Mouse (Mus musculus): ENCODE measurements around the gene Myo9b. TPM values are rescaled to one million over a fixed set of nuclear protein-coding genes. Genes with fewer than 3 reads are reported as not detected.

Gene Myo9b
- polyA plus RNA-seq, 1 experiment from 2014 or later: 30.4 TPM

GRCm38 (mm10) chr8:71381421-71381970, 109.0 kb downstream of the Myo9b start, which contains the start of gene Nr2f6:
Gene Nr2f6, minus strand, starts transcription at chr8:71381960.
- Histone ChIP-seq H3K4me3 (peak within 1 kb of the TSS; percentile 63), H3K9me3 (replicated peaks) (no peaks in the 10 kb centered on the region), H3K4me1 (peaks cover 39% of the 10 kb centered on the region), H3K4me2 (replicated peaks) (peak within 1 kb of the TSS; percentile 96), H3K27ac (peak within 1 kb of the TSS; percentile 95), H3K9ac (peak within 1 kb of the TSS; percentile 78), H3K36me3 (0 out of 2 replicates have a peak, but pooled peaks cover 8% of the 10 kb centered on the region), H3K27me3 (no peaks in the 10 kb centered on the region)
- under 1% methylated on average over 75 of the region's 89 CpGs for WGBS
- peak; percentile 51 for ATAC-seq (ENCODE audit: low FRiP score)

- Histone ChIP-seq H3K36me3 (0 out of 2 replicates have a peak, but pooled peaks cover 8% of the 10 kb centered on the region), H3K27ac (peak overlapping the region; percentile 95), H3K27me3 (no peaks in the 10 kb centered on the region), H3K9ac (peak overlapping the region; percentile 78), H3K4me3 (peak overlapping the region; percentile 63), H3K4me1 (peaks cover 32% of the 10 kb centered on the region), H3K4me2 (replicated peaks) (peak overlapping the region; percentile 96), H3K9me3 (replicated peaks) (no peaks in the 10 kb centered on the region)
- under 1% methylated on average over 41 of the region's 80 CpGs for whole genome bisulfite sequencing
- ATAC-seq (ENCODE audit: low FRiP score): peak; percentile 87
Measured at GRCm38 (mm10) chr8:71381971-71382961, 109.8 kb downstream of the Myo9b start.

GRCm38 (mm10) chr8:71383396-71383795, 110.9 kb downstream of the Myo9b start:
- no peak for ATAC-seq (ENCODE audit: low FRiP score)
- Histone ChIP-seq H3K27ac (peak overlapping the region; percentile 95; the same call in 1 of the 2 replicates), H3K27me3 (no peaks in the 10 kb centered on the region), H3K9me3 (replicated peaks) (no peaks in the 10 kb centered on the region), H3K36me3 (no peaks in the 10 kb centered on the region), H3K4me2 (replicated peaks) (no peak overlapping the region), H3K4me1 (peaks cover 28% of the 10 kb centered on the region), H3K9ac (no peak overlapping the region), H3K4me3 (no peak overlapping the region)
- 4% methylated on average over 12 of the region's 12 CpGs for WGBS

GRCm38 (mm10) chr8:71383860-71384259, 111.3 kb downstream of the Myo9b start:
- H3K36me3 ChIP-seq: no peaks in the 10 kb centered on the region
- 50% methylated on average over 3 of the region's 3 CpGs for WGBS
- no peak overlapping the region for H3K9ac ChIP-seq
- H3K9me3 ChIP-seq (replicated peaks): no peaks in the 10 kb centered on the region
- H3K4me3 ChIP-seq: no peak overlapping the region
- no peaks in the 10 kb centered on the region for H3K27me3 ChIP-seq
- no peak overlapping the region for H3K4me2 ChIP-seq (replicated peaks)
- no peak for ATAC-seq (ENCODE audit: low FRiP score)
- no peak overlapping the region for H3K27ac ChIP-seq
- peaks cover 25% of the 10 kb centered on the region for H3K4me1 ChIP-seq

- Histone ChIP-seq H3K27ac (no peak overlapping the region), H3K9me3 (replicated peaks) (no peaks in the 10 kb centered on the region), H3K27me3 (no peaks in the 10 kb centered on the region), H3K9ac (no peak overlapping the region), H3K4me1 (peaks cover 10% of the 10 kb centered on the region), H3K4me2 (replicated peaks) (no peak overlapping the region), H3K4me3 (no peak overlapping the region), H3K36me3 (no peaks in the 10 kb centered on the region)
- no peak for ATAC-seq (ENCODE audit: low FRiP score)
- WGBS: 79% methylated on average over 12 of the region's 12 CpGs
Measured at GRCm38 (mm10) chr8:71385212-71385835, 112.8 kb downstream of the Myo9b start.

GRCm38 (mm10) chr8:71388267-71388666, 115.8 kb downstream of the Myo9b start:
- 74% methylated on average over 1 of the region's 1 CpGs for WGBS
- H3K4me3 ChIP-seq: no peak overlapping the region
- H3K9me3 ChIP-seq (replicated peaks): no peaks in the 10 kb centered on the region
- no peak overlapping the region for H3K27ac ChIP-seq
- no peaks in the 10 kb centered on the region for H3K27me3 ChIP-seq
- no peak overlapping the region for H3K9ac ChIP-seq
- no peak for ATAC-seq (ENCODE audit: low FRiP score)
- H3K4me2 ChIP-seq (replicated peaks): no peak overlapping the region
- no peaks in the 10 kb centered on the region; the same call in 1 of the 2 replicates for H3K4me1 ChIP-seq
- no peaks in the 10 kb centered on the region for H3K36me3 ChIP-seq

- Histone ChIP-seq H3K36me3 (no peaks in the 10 kb centered on the region), H3K27ac (no peak overlapping the region), H3K9me3 (replicated peaks) (no peaks in the 10 kb centered on the region), H3K4me1 (no peaks in the 10 kb centered on the region), H3K9ac (no peak overlapping the region), H3K4me2 (replicated peaks) (no peak overlapping the region), H3K4me3 (no peak overlapping the region), H3K27me3 (no peaks in the 10 kb centered on the region)
- no peak for ATAC-seq (ENCODE audit: low FRiP score)
- WGBS: 90% methylated on average over 2 of the region's 2 CpGs
Measured at GRCm38 (mm10) chr8:71391696-71392095, 119.2 kb downstream of the Myo9b start.

GRCm38 (mm10) chr8:71392391-71392790, 119.9 kb downstream of the Myo9b start:
- no peak for ATAC-seq (ENCODE audit: low FRiP score)
- peaks cover 3% of the 10 kb centered on the region for H3K4me1 ChIP-seq
- no peak overlapping the region for H3K27ac ChIP-seq

GRCm38 (mm10) chr8:71392871-71393270, 120.4 kb downstream of the Myo9b start:
- Histone ChIP-seq H3K9ac (no peak overlapping the region), H3K4me2 (replicated peaks) (no peak overlapping the region), H3K36me3 (no peaks in the 10 kb centered on the region), H3K4me3 (no peak overlapping the region), H3K27me3 (no peaks in the 10 kb centered on the region), H3K27ac (no peak overlapping the region), H3K9me3 (replicated peaks) (no peaks in the 10 kb centered on the region), H3K4me1 (peaks cover 8% of the 10 kb centered on the region)
- ATAC-seq (ENCODE audit: low FRiP score): no peak
- WGBS: 14% methylated on average over 3 of the region's 3 CpGs

More at GRCm38 (mm10) chr8:71392391-71392790, 119.9 kb downstream of the Myo9b start:
- H3K4me3 ChIP-seq: no peak overlapping the region
- 0 out of 2 replicates have a peak overlapping the region, but pooled peaks have one; percentile 8 for H3K9ac ChIP-seq
- 74% methylated on average over 5 of the region's 5 CpGs for WGBS
- H3K4me2 ChIP-seq (replicated peaks): no peak overlapping the region
- H3K9me3 ChIP-seq (replicated peaks): no peaks in the 10 kb centered on the region
- H3K36me3 ChIP-seq: no peaks in the 10 kb centered on the region
- no peaks in the 10 kb centered on the region for H3K27me3 ChIP-seq

GRCm38 (mm10) chr8:71394481-71394880, 122.0 kb downstream of the Myo9b start:
- Histone ChIP-seq H3K9me3 (replicated peaks) (no peaks in the 10 kb centered on the region), H3K27ac (no peak overlapping the region), H3K4me3 (no peak overlapping the region), H3K36me3 (peaks cover 9% of the 10 kb centered on the region), H3K9ac (no peak overlapping the region), H3K4me1 (peaks cover 8% of the 10 kb centered on the region), H3K27me3 (no peaks in the 10 kb centered on the region), H3K4me2 (replicated peaks) (no peak overlapping the region)
- WGBS: 82% methylated on average over 7 of the region's 7 CpGs
- no peak for ATAC-seq (ENCODE audit: low FRiP score)

- 87% methylated on average over 10 of the region's 10 CpGs for WGBS
- Histone ChIP-seq H3K27me3 (no peaks in the 10 kb centered on the region), H3K9ac (no peak overlapping the region), H3K9me3 (replicated peaks) (no peaks in the 10 kb centered on the region), H3K4me1 (peaks cover 8% of the 10 kb centered on the region), H3K4me3 (no peak overlapping the region), H3K27ac (no peak overlapping the region), H3K4me2 (replicated peaks) (no peak overlapping the region), H3K36me3 (peaks cover 13% of the 10 kb centered on the region)
- no peak for ATAC-seq (ENCODE audit: low FRiP score)
Measured at GRCm38 (mm10) chr8:71395071-71395470, 122.6 kb downstream of the Myo9b start.

- Histone ChIP-seq H3K4me2 (replicated peaks) (peak within 1 kb of the TSS; percentile 95), H3K27me3 (no peaks in the 10 kb centered on the region), H3K36me3 (peaks cover 13% of the 10 kb centered on the region), H3K4me1 (peaks cover 8% of the 10 kb centered on the region), H3K9ac (no peak within 1 kb of the TSS), H3K4me3 (peak within 1 kb of the TSS; percentile 78), H3K27ac (peak within 1 kb of the TSS; percentile 52), H3K9me3 (replicated peaks) (no peaks in the 10 kb centered on the region)
- WGBS: 84% methylated on average over 9 of the region's 9 CpGs
- no peak for ATAC-seq (ENCODE audit: low FRiP score)
Measured at GRCm38 (mm10) chr8:71395629-71396028, 123.1 kb downstream of the Myo9b start, which contains the start of gene Ushbp1. Gene Ushbp1, minus strand, starts transcription at chr8:71395802.

Data from hindbrain, embryonic 12.5 days (tissue).